Comparison of ENCODE assay signal across 9 mouse cellular contexts in genomic region chr8:9772519-9772840, GRCm38 (mm10). TPM values are rescaled to one million over a fixed set of nuclear protein-coding genes. Genes with fewer than 3 reads are reported as not detected.
DNase-seq lines count a peak whose midpoint lies in the region; ATAC-seq and TF ChIP-seq lines count a peak whose summit lies in the region.
"Had no signal": no experiment of that assay in that cellular context is flagged by ENCODE, and none has a peak within 500 bp of the region (broad histone marks: within the 10 kb centered on the region; RNA-seq: fewer than 3 reads in every experiment).

No protein-coding gene starts in this region.

- peaks cover 20% of the 10 kb centered on the region for H3K4me1 ChIP-seq in heart, embryonic 15.5 days (replicated peaks)
- no peaks in the 10 kb centered on the region for H3K4me1 ChIP-seq in hindbrain, postnatal 0 days (ENCODE audit: insufficient read depth, low read length)
- peaks cover 4% of the 10 kb centered on the region; the same call in 1 of the 2 replicates for H3K4me1 ChIP-seq in limb, embryonic 14.5 days (ENCODE audit: control insufficient read depth, insufficient read depth, low read length)
- H3K4me1 ChIP-seq in stomach, embryonic 14.5 days (ENCODE audit: control insufficient read depth, insufficient read depth, low read length), result peaks cover 4% of the 10 kb centered on the region; the same call in 1 of the 2 replicates

- H3K9ac ChIP-seq in heart, embryonic 15.5 days, result no peak overlapping the region
- H3K9ac ChIP-seq in hindbrain, postnatal 0 days (replicated peaks; ENCODE audit: low read length), result peak overlapping the region; percentile 79
- no peak overlapping the region for H3K9ac ChIP-seq in limb, embryonic 14.5 days (ENCODE audit: low read depth, low read length, severe bottlenecking)
- H3K9ac ChIP-seq in stomach, embryonic 14.5 days (replicated peaks; ENCODE audit: low read depth, low read length), result no peak overlapping the region

- intact Hi-C loops in gastrocnemius, postnatal 36 days (cut with DNase I), result no loop called here

- peak overlapping the region; percentile 52 for H3K4me3 ChIP-seq in heart, embryonic 15.5 days
- H3K4me3 ChIP-seq in hindbrain, postnatal 0 days (ENCODE audit: low read length), result peak overlapping the region; percentile 65
- peak overlapping the region; percentile 46 for H3K4me3 ChIP-seq in limb, embryonic 14.5 days (replicated peaks; ENCODE audit: low read length)
- no peak overlapping the region for H3K4me3 ChIP-seq in stomach, embryonic 14.5 days (ENCODE audit: low read depth, low read length)
- H3K4me3 ChIP-seq: erythroblast, embryonic 14.5 days had no signal

- no peak for TF ChIP-seq POLR2A in limb, embryonic 14.5 days (IDR thresholded peaks at IDR 0.05; ENCODE audit: borderline replicate concordance, extremely low read depth, insufficient read depth, insufficient read length)

- ATAC-seq in heart, embryonic 15.5 days (replicated peaks; ENCODE audit: insufficient number of reproducible peaks, insufficient read depth, low FRiP score, low read depth), result no peak
- peak; percentile 87 for ATAC-seq in hindbrain, postnatal 0 days
- no peak for ATAC-seq in limb, embryonic 14.5 days (ENCODE audit: low FRiP score, low read depth)
- ATAC-seq in stomach, embryonic 14.5 days (ENCODE audit: insufficient number of reproducible peaks, insufficient read depth, low FRiP score, low read depth), result no peak

- no peak overlapping the region for H3K27ac ChIP-seq in heart, embryonic 15.5 days
- H3K27ac ChIP-seq in hindbrain, postnatal 0 days, result peak overlapping the region; percentile 88
- H3K27ac ChIP-seq in limb, embryonic 14.5 days (replicated peaks; ENCODE audit: low read depth, low read length), result no peak overlapping the region
- no peak overlapping the region for H3K27ac ChIP-seq in stomach, embryonic 14.5 days (ENCODE audit: low read length)

- H3K9me3 ChIP-seq in heart, embryonic 15.5 days (replicated peaks), result no peaks in the 10 kb centered on the region
- H3K9me3 ChIP-seq in hindbrain, postnatal 0 days (ENCODE audit: low read length), result no peaks in the 10 kb centered on the region
- no peaks in the 10 kb centered on the region for H3K9me3 ChIP-seq in limb, embryonic 14.5 days (ENCODE audit: control insufficient read depth, low read length)
- H3K9me3 ChIP-seq in stomach, embryonic 14.5 days (ENCODE audit: control insufficient read depth, low read depth, low read length), result no peaks in the 10 kb centered on the region

- H3K4me2 ChIP-seq in heart, embryonic 15.5 days, result peak overlapping the region; percentile 89
- H3K4me2 ChIP-seq in hindbrain, postnatal 0 days (ENCODE audit: low read depth, low read length), result peak overlapping the region; percentile 88
- peak overlapping the region; percentile 79; the same call in 1 of the 2 replicates for H3K4me2 ChIP-seq in limb, embryonic 14.5 days (replicated peaks; ENCODE audit: low read depth, low read length, severe bottlenecking)
- H3K4me2 ChIP-seq in stomach, embryonic 14.5 days (replicated peaks; ENCODE audit: low read depth, low read length), result peak overlapping the region; percentile 83; the same call in 1 of the 2 replicates

- no peaks in the 10 kb centered on the region for H3K36me3 ChIP-seq in heart, embryonic 15.5 days
- H3K36me3 ChIP-seq in hindbrain, postnatal 0 days (ENCODE audit: insufficient read depth, low read length), result no peaks in the 10 kb centered on the region
- no peaks in the 10 kb centered on the region for H3K36me3 ChIP-seq in limb, embryonic 14.5 days (ENCODE audit: control insufficient read depth, insufficient read depth, low read length)
- no peaks in the 10 kb centered on the region for H3K36me3 ChIP-seq in stomach, embryonic 14.5 days (ENCODE audit: control insufficient read depth, insufficient read depth, low read length)

- peaks cover 52% of the 10 kb centered on the region for H3K27me3 ChIP-seq in heart, embryonic 15.5 days
- H3K27me3 ChIP-seq in hindbrain, postnatal 0 days (ENCODE audit: insufficient read depth, low read length), result no peaks in the 10 kb centered on the region
- peaks cover 57% of the 10 kb centered on the region for H3K27me3 ChIP-seq in limb, embryonic 14.5 days (ENCODE audit: control insufficient read depth, insufficient read depth, low read length)
- H3K27me3 ChIP-seq in stomach, embryonic 14.5 days (ENCODE audit: control insufficient read depth, insufficient read depth, low read length), result peaks cover 28% of the 10 kb centered on the region; the same call in 1 of the 2 replicates

- WGBS in heart, embryonic 15.5 days, result 5% methylated on average over 6 of the region's 6 CpGs
- under 1% methylated on average over 6 of the region's 6 CpGs for WGBS in hindbrain, postnatal 0 days
- 2% methylated on average over 5 of the region's 6 CpGs for WGBS in limb, embryonic 14.5 days
- WGBS in stomach, embryonic 14.5 days, result 2% methylated on average over 6 of the region's 6 CpGs

- peak; percentile 84 for TF ChIP-seq CTCF in hindbrain, postnatal 0 days (IDR thresholded peaks at IDR 0.05; ENCODE audit: low read depth)

- no peak for DNase-seq in heart, adult 18-20 months
- peak; percentile 34 for DNase-seq in embryo, embryonic 11 days
- DNase-seq in hindbrain, postnatal 0 days (ENCODE audit: low spot score), result peak; percentile 89
- no peak for DNase-seq in limb, embryonic 14.5 days (ENCODE audit: low spot score)
- DNase-seq in lung, postnatal 36 days, result no peak
- no peak for DNase-seq in gastrocnemius, postnatal 36 days

RNA-seq across cellular contexts. Expression of gene Fam155a, which starts 1.5 kb away (rescaled TPM):
- 0.05 and 0.39 TPM in 2 replicates for polyA plus RNA-seq in heart, embryonic 15.5 days (2015; fragmentation: Nextera tagmentation; extraction: Ambion mirVana)
- total RNA-seq in heart, adult 18-20 months (2021), result not detected
- 110 and 117 TPM in 2 replicates for total RNA-seq in hindbrain, postnatal 0 days (2014; rRNA removed)
- 34.0 and 39.0 TPM in 2 replicates for polyA plus RNA-seq in hindbrain, postnatal 0 days (2015; fragmentation: Nextera tagmentation; extraction: Ambion mirVana)
- polyA plus RNA-seq in limb, embryonic 14.5 days (2012; rRNA removed), result 2.1 and 2.7 TPM in 2 replicates
- polyA plus RNA-seq in limb, embryonic 14.5 days (2014; fragmentation: Nextera tagmentation; extraction: Ambion mirVana), result 1.0 and 1.1 TPM in 2 replicates
- 2.1 and 2.2 TPM in 2 replicates for polyA plus RNA-seq in stomach, embryonic 14.5 days (2014; fragmentation: Nextera tagmentation; extraction: Ambion mirVana)
- not detected for total RNA-seq in gastrocnemius, postnatal 36 days (2021)
- polyA plus RNA-seq: erythroblast, embryonic 14.5 days had no signal

Comparison
In these comparisons a context has a peak if more than half of its experiments do, and no peak if none do; other contexts are left out.
1. DNase-seq: peak in embryo, embryonic 11 days (single experiment) and hindbrain, postnatal 0 days (single experiment); none in heart, adult 18-20 months (0 of 2), limb, embryonic 14.5 days (single experiment), lung, postnatal 36 days (single experiment) and gastrocnemius, postnatal 36 days (0 of 2).
2. Peak in every context shown above with its lines, with median percentiles within 50 percentile points of each other: H3K4me2 ChIP-seq.